Mouse (Mus musculus) hematopoietic stem cell, adult 5-6 weeks (primary cell): ENCODE measurements around the gene Ypel2. TPM values are rescaled to one million over a fixed set of nuclear protein-coding genes. Genes with fewer than 3 reads are reported as not detected.

Experiments used
- ATAC-seq, 2 experiments: fragments of 125-278 bp in 1 of 2; replicated peaks in 1 of 2; 2 replicates each; pipeline ENCODE4 v1.8.0; 2016 to 2017; ENCODE audit warnings: inconsistent platforms in 2 of 2, mild to moderate bottlenecking in 2 of 2, moderate number of reproducible peaks in 2 of 2, low read depth in 1 of 2, moderate TSS enrichment in 1 of 2; ENCODE audit not compliant: low FRiP score in 2 of 2, poor library complexity in 2 of 2, severe bottlenecking in 2 of 2, insufficient read depth in 1 of 2, low TSS enrichment in 1 of 2
- total RNA-seq: library from RNA; stranded (forward); fragments of 172-1452, 232-1000 nt; gene quantifications from 2 replicates; pipeline ENCODE4 v1.2.3, GENCODE M21; 2017

Gene Ypel2
- total RNA-seq, 1 experiment from 2014 or later, result 5.5 TPM

DNA sequence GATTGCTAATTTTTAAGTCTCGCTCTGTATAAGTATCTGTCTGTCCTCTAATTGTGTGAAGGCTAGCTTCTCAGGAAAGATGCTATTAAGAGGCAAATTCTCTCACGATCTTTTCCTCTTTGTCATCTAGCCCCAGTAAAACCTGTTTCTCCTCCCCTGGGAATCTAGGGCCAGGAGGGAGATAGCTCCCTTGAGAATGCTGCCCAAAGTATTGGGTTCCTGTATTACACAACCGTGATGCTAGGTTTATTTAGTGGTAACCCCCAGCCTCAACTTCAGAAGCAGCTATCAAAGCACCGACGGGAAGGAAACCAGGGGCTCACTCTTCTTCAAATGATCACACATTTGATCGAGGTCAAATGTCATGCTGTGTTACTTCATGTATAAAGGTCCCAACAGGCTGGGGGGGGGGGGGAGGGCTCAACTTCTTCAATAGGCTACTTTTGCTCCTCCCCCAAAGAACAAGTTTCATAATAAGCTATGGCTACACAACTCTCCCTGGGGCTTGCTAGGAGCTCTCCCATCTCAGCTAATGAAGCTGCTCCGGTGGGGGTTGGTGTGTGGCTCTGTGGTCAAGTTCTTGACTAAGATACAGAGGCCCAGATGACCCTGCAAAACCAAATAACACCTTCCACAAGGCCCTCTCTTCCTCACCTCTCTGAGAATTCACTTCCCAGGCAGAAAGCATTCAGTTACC lies 22.3 kb downstream of the Ypel2 start:
- no peak; a peak in 1 of 4 replicates for ATAC-seq

DNA sequence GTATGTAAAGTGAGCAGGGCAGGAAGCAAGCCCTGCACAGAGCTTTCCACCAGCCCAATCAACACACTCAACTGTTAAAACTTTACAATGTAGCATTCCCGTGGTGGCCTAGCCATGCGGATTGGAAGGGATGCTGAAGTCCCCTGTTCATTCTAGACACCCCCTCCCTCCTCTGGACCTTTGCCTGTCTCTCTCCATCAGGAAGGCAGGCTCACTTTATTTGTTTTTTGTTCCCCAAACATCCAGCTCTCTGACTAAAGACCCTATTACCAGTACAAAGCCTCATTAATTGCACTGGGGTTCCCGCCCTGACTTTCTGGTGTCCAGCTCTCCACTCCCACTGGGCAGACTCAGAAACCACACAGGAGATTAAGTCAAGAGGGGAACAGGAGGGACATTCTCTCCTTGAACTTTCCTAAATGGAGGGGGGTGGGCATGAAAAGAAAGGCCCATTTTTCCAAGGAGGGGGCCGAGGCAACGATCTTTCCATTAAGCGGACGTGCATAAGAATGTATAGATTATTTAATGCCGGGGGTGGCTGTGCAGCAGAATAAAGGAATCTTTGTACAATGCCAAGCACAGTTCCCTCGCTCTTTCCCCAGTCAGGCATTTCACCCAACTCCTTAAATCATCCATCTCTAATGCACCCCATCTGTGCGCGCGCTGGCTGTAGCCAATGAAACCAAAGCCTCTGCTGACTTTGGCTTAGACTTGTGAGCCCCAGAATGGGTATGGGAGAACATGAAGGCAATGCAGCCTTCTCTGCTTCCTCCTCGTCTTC lies 24.3 kb downstream of the Ypel2 start:
- no peak for ATAC-seq

DNA sequence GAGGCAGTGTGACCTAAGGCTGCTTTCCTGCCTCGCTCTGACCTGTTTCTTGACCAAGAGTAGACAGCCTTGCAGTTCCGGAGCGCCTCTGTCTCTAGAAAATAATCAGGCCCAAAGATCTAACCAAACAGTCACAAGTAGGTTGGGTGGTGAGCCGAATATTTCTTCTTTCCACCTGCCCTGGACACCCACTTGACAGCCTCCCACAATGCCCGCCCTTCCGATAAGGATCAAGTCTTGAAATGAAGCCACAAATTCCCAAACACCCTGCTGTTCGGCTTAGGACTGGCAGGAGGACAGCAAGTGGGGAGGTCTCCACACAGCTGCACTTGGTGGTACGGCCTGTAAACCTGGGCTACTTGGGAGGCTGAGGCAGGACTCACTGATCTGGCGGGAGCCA lies 26.0 kb downstream of the Ypel2 start:
- ATAC-seq, result no peak

GRCm38 (mm10) chr11:86966696-86967095 lies 26.8 kb downstream of the Ypel2 start:
- no peak for ATAC-seq

DNA sequence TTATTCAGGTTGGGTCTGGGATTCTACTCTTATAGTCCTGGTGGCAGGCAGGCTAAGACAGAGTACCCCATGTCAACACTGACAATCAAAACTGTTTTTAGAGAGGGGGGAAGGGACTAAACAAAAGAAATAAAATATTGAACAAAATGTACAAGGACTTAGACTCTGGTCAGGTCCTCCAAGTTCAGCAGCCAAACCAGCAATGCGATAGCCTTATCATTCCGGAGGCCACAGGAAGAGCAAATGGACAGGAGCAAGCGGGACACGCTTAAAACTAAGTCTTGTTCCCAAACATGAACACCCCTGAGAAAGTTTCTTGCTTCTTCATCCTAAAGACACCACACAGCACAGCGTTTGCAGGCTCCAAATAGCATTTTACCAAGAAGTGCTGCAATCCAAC lies 28.4 kb downstream of the Ypel2 start:
- no peak for ATAC-seq

DNA sequence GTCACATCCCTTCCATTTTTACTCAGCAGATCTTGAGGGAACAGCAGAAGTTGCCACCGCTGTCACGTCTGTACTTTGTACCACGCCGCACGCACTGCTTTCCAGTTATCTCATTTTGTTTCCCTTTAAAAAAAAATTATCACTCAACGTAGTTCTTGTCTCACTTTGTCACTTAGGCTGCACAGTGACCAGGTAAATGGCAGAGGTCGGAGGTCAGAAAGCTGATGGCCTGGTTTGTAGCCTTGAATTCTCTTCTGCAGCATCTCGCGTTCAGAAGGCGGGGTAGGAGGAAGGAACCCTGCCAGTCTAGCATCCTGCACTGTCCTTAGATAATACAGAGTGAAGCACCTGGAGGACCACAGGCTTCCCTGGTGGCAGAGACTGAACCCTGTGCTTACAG lies 29.8 kb downstream of the Ypel2 start:
- ATAC-seq, result no peak

- no peak for ATAC-seq
These were observed 30.5 kb downstream of the Ypel2 start for GRCm38 (mm10) chr11:86963027-86963426.

DNA sequence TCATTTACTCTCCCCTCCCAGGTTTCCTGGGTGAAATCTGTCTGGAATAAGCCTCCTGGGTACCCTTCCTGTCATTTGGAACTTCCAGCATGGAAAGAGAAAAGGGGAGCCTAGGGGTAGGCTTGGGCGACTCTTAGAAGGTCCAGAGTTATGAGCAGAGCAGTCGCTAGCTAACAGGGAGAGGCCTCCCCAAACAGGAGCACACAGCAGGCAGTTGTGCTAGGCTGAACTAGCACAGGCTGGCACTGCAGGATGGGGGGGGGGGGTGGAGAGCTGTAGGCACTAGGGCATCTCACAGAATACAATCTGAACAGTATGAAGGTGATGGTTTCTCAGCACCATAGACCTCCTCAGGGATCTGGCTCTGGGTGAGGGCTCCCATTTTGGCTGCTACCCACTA lies 31.1 kb downstream of the Ypel2 start:
- no peak for ATAC-seq

- ATAC-seq, result no peak
These were observed 31.8 kb downstream of the Ypel2 start for GRCm38 (mm10) chr11:86961510-86962303.

- ATAC-seq, result no peak
These were observed 33.2 kb downstream of the Ypel2 start for GRCm38 (mm10) chr11:86960331-86960730.

DNA sequence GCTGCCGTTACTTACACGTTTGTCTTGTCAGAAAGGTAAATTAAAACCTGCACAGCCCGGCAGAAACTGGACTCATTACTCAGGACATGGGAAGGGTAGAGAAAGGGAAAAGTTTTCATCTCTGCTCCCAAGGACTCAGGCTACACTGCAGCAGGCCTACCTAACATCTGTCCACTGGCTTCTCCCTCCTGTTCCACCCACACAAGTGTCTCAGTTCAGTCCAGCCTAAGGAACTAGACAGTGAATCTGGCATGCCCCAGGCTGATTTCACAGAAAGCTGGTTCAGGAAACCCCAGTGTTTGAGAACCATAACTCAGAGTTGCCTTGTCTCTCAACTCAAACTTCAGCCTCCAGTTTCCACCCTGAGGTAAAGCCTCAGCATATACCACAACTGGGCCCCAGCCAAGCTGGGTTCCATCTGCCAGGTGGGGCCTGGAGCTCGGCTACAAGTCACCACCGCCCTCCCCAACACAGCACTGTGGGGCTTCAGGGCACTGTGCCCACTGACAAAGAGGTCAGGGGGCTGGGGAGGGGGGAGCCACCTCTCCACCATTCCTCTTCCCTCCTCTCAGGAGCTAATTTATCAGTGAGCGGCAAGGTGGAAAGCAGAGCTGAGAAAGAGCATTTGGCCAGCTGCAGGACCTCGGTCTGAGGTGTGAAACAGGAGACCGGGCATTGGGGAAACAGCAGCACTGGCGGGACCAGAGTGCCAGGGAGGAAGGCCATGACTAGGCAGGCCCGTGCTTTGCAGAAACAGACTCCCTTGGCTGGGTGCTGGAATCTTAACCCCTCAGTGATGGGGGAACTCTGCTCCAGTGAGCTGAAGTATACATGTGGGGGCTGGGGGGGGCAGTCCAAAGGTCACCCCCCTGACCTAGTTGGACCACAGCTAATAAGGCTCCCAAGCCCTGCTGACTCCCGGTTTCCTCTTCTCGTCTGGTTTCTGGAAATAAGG lies 34.5 kb downstream of the Ypel2 start:
- ATAC-seq, result peak; percentile 66 to 81

DNA sequence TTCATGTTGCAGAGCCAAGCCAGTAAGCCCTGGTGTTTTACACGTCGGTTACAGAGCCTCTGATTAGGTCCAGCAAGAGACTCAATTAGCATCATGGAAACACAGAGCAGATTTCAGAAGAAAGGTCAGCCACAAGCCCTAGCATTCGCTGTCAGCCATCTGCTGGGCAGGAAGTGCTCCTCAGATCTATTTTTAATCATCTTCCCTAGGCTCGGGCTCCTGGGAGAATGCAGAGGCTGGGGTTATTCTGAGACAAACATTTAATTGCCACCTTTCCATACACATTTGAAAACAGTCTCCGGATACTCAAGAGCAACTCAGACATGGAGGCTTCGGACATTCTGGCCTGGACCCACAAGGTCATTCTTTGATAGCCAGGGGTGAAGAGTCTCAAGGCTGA lies 35.3 kb downstream of the Ypel2 start:
- ATAC-seq, result no peak

DNA sequence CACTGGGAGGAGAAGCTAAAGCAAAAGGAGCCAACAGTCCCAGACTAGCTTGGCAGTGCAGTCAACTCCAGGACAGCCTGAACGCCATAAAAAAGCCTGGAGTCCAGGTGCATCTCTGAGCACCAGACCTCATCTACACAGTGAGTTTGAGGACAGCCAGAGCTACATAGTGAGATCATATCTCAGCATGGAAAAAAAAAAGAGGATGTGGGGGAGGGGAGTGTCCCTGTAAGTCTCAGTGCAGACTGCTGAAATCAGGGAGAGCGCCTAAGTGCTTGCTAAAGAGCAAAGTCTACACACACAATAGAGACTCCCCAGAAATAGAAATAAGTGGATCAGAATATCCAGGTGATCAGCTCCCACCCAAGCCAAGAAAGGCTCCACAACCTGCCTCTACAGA lies 37.1 kb downstream of the Ypel2 start:
- 0 out of 4 replicates have a peak, but pooled peaks of 1 of the 2 experiments have one; percentile 23 for ATAC-seq

DNA sequence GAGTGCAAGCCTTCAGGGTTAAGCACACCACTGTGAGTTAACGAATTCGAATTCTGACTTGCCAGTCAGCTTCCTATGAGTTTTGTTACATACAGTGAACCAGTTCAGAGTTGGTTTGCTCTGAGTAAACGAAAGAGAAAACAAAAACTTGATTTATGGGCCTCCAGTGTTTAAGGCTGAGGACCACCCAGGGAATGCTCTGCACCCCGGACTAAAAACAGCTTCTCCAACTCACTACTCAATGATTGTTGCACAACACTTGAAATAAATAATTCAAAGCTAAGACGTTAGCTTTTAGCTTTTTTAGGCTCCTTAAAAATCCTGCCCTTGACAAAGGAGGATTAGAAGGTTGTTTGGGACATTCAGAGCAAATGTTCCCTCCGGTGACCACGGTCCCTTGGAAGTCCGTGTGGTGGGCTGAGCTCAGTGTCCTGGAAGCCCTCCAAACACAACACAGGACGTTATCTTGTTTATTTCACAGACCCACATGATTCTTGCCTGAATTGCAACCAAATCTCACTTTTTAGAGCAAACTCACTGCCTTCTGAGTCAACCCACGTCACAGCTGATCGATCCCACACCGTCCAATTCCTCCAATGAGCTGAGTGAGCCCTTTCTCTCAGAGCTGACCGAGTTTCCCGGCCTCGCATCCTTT lies 38.8 kb downstream of the Ypel2 start:
- no peak for ATAC-seq

DNA sequence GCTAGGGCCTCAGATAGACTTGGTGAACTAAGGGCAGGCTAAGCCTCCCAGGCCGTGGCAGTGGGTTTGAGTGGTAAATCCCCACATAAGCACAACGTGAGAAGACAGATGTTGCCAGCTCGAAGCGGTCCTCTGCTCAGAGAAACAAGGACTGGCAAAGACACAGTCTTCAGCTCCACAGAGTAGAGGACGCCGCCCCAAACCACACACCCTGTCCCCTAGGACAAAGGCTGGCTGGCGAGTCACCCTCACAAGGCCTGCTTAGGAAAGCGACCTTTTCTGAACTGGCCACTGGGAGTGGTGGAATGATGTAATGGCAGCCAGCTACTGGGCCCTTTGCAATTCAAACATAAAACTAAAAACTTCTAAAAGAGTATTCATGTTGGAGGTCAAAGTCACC lies 40.4 kb downstream of the Ypel2 start:
- no peak for ATAC-seq

- no peak for ATAC-seq
These were observed 40.8 kb downstream of the Ypel2 start for GRCm38 (mm10) chr11:86952659-86953058.

GRCm38 (mm10) chr11:86951672-86952071 lies 41.8 kb downstream of the Ypel2 start:
- ATAC-seq, result no peak
